Mouse (Mus musculus) forebrain, embryonic 14.5 days (tissue): ENCODE data around the gene Fibin. TPM values are rescaled to one million over a fixed set of nuclear protein-coding genes. Genes with fewer than 3 reads are reported as not detected.

Experiments
- ATAC-seq: fragments of 200-750 bp; cut with Nextera tagmentation; 2 replicates; pipeline ENCODE4 v1.8.0; 2017; ENCODE audit warnings: mild to moderate bottlenecking, moderate library complexity
- DNase-seq: peaks from one replicate; pipeline ENCODE4 v3.0.0-alpha.2; 2015; ENCODE audit warnings: low spot score
- H3K27ac ChIP-seq: fragments of 300-500 bp; sonication (generic); 2 replicates; pipeline ENCODE4 v1.5.1; 2014; ENCODE audit warnings: low read depth, mild to moderate bottlenecking, control low read depth, low read length, moderate library complexity
- H3K27me3 ChIP-seq: fragments of 300-500 bp; sonication (generic); replicated peaks from 2 replicates; pipeline ENCODE4 v1.6.1; 2014; ENCODE audit warnings: low read length, control low read depth, mixed read lengths; ENCODE audit not compliant: control insufficient read depth, insufficient read depth
- H3K36me3 ChIP-seq: fragments of 300-500 bp; sonication (generic); 2 replicates; pipeline ENCODE4 v1.6.1; 2014; ENCODE audit warnings: low read length, control low read depth; ENCODE audit not compliant: control insufficient read depth, insufficient read depth
- H3K4me1 ChIP-seq: fragments of 300-500 bp; sonication (generic); 2 replicates; pipeline ENCODE4 v1.6.1; 2014; ENCODE audit warnings: antibody characterized with exemption, low read length, control low read depth; ENCODE audit not compliant: control insufficient read depth, insufficient read depth
- H3K4me2 ChIP-seq: fragments of 300-500 bp; sonication (generic); 2 replicates; pipeline ENCODE4 v1.6.1; 2014; ENCODE audit warnings: mild to moderate bottlenecking, control low read depth, low read length
- H3K4me3 ChIP-seq: fragments of 300-500 bp; sonication (generic); 2 replicates; pipeline ENCODE4 v1.5.1; 2014; ENCODE audit warnings: low read depth, low read length, control low read depth
- H3K9ac ChIP-seq: fragments of 300-500 bp; sonication (generic); 2 replicates; pipeline ENCODE4 v1.6.1; 2014; ENCODE audit warnings: mild to moderate bottlenecking, low read length, control low read depth, moderate library complexity
- H3K9me3 ChIP-seq: fragments of 300-500 bp; sonication (generic); replicated peaks from 2 replicates; pipeline ENCODE4 v1.6.1; 2016; ENCODE audit warnings: low read length, control low read depth, mixed read lengths; ENCODE audit not compliant: control insufficient read depth
- whole genome bisulfite sequencing: fragments of 180-500 bp; shearing (Covaris S2); extraction: QIAGEN DNeasy Blood & Tissue Kit; methylation state at CpG from one replicate; pipeline ENCODE4 v1.1.7; 2014; 5-methylcytosine and 5-hydroxymethylcytosine counted together
- polyA plus RNA-seq: library from polyadenylated mRNA; unstranded; fragments of >200 nt; fragmentation: Nextera tagmentation; extraction: Ambion mirVana; gene quantifications from 2 replicates; pipeline ENCODE4 v1.2.1, GENCODE M21; 2014

The Fibin gene
- 1.4 and 2.4 TPM in 2 replicates for polyA plus RNA-seq

- ATAC-seq (peak; percentile 80), DNase-seq (peak; percentile 46)
- H3K9me3 ChIP-seq: no peaks in the 10 kb centered on the region
- H3K9ac ChIP-seq: peak within 1 kb of the TSS; percentile 61
- peaks cover 3% of the 10 kb centered on the region for H3K4me1 ChIP-seq
- no peaks in the 10 kb centered on the region for H3K27me3 ChIP-seq
- H3K36me3 ChIP-seq: no peaks in the 10 kb centered on the region
- peak within 1 kb of the TSS; percentile 85 for H3K4me2 ChIP-seq
- whole genome bisulfite sequencing: 2% methylated on average over 33 of the region's 33 CpGs
- H3K4me3 ChIP-seq: peak within 1 kb of the TSS; percentile 37
- no peak within 1 kb of the TSS for H3K27ac ChIP-seq
Measured at GRCm38 (mm10) chr2:110362432-110363283, at the start of gene Fibin. Gene Fibin, minus strand, starts transcription at chr2:110363183.

- H3K27ac ChIP-seq: no peak overlapping the region
- H3K27me3 ChIP-seq: no peaks in the 10 kb centered on the region
- H3K36me3 ChIP-seq: no peaks in the 10 kb centered on the region
- ATAC-seq: no peak
- no peak overlapping the region for H3K4me2 ChIP-seq
- H3K9me3 ChIP-seq: no peaks in the 10 kb centered on the region
- H3K4me3 ChIP-seq: no peak overlapping the region
- WGBS: 89% methylated on average over 3 of the region's 3 CpGs
- no peak for DNase-seq
- H3K9ac ChIP-seq: no peak overlapping the region
- H3K4me1 ChIP-seq: no peaks in the 10 kb centered on the region
Measured at GRCm38 (mm10) chr2:110411428-110411827, 48.4 kb upstream of the Fibin start.

DNA sequence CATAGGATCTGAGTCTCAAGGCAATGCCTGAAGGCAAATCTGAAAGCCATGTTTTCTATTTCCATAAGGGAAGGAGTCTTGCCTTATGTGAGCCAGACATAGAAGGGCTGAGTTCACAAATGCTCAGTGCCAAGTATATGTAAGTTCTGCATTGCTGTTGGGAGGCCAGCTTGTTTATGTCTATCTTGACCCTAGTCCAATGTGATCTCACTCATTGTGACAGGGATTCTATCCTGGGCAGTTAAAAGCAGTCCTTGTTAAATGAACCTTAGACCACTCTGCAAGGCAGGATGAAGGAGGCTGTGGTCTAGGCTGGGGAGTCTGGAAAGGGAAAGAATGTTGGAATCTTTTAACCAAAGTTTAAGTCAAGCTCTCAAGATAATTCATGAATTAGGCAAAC, 45.8 kb upstream of the Fibin start:
- DNase-seq: no peak
- H3K9me3 ChIP-seq: no peaks in the 10 kb centered on the region
- no peak for ATAC-seq
- H3K4me3 ChIP-seq: no peak overlapping the region
- no peaks in the 10 kb centered on the region for H3K4me1 ChIP-seq
- no peak overlapping the region for H3K9ac ChIP-seq
- H3K27me3 ChIP-seq: no peaks in the 10 kb centered on the region
- H3K4me2 ChIP-seq: no peak overlapping the region
- no peak overlapping the region for H3K27ac ChIP-seq
- H3K36me3 ChIP-seq: no peaks in the 10 kb centered on the region

DNA sequence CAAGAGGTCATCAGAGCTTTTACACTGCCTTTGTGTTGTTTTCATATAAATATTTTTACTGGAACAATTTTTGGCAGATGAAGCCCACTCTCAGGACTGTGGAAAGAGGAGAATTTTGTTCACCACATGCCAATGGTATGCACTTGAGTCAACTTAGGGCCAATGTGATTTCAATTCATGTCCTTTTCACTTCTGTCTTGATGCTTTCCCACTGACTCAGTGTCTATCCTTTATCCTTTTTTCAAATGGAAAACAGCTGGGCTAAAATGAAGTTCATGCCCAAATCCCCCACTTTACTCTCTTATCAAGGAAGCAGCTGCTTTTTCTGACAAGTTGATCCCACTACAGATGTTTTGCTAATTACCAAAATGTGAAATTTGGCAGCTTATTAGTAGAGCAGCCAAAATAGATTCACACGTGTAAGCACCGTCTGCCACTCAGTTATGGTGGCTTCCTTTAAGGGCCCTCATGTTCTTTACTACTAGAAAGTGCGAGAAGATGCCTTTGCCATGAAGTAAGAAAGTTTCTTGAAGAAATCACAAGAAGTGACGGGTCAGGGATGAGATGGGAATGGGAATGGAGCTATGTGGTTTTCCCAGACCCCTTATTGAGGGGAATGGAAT, 29.8 kb upstream of the Fibin start:
- Histone ChIP-seq H3K4me2 (no peak overlapping the region), H3K9me3 (no peaks in the 10 kb centered on the region), H3K27me3 (no peaks in the 10 kb centered on the region), H3K4me1 (peaks cover 3% of the 10 kb centered on the region; the same call in 1 of the 2 replicates), H3K4me3 (no peak overlapping the region), H3K36me3 (no peaks in the 10 kb centered on the region), H3K27ac (no peak overlapping the region), H3K9ac (no peak overlapping the region)
- no peak for ATAC-seq
- no peak for DNase-seq
- 82% methylated on average over 4 of the region's 4 CpGs for WGBS

DNA sequence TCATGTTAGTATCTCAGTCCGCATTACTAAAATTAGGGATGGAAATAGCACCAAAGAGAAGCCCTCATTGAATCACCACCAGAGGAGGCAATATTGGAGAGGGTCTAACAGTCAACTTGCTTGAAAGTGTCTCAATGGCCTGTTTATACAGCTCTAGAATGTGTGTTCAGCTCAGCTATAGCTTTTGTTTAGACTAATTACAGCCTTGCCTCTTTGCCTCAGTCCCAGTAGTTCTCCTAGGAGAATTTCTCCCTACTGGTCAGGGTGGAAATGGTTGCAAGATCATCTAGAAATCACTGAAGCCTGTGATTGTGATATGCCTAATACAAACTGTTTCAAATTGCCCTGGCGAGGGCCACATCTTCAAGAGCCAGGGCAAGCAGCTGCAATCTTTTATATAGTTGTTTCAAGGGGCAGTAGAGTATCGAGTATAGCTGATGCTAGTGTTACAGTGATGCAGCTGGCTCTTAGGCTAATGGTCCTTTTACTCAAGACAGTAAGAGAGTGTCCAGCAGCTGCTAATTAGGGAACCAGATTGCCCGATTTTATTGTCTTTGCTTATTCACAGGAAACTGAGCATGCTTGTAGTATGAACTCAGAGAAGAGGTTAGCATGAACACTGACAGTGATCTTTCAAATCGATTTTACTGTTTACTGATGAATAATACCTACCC, 27.9 kb upstream of the Fibin start:
- peaks cover 3% of the 10 kb centered on the region; the same call in 1 of the 2 replicates for H3K4me1 ChIP-seq
- no peaks in the 10 kb centered on the region for H3K9me3 ChIP-seq
- ATAC-seq (peak; percentile 80), DNase-seq (peak; percentile 36)
- H3K9ac ChIP-seq: no peak overlapping the region
- no peaks in the 10 kb centered on the region for H3K36me3 ChIP-seq
- no peak overlapping the region for H3K27ac ChIP-seq
- H3K4me3 ChIP-seq: no peak overlapping the region
- no peak overlapping the region for H3K4me2 ChIP-seq
- no peaks in the 10 kb centered on the region for H3K27me3 ChIP-seq
- WGBS: 50% methylated on average over 5 of the region's 5 CpGs

- Histone ChIP-seq H3K4me1 (no peaks in the 10 kb centered on the region), H3K9me3 (no peaks in the 10 kb centered on the region), H3K27ac (no peak overlapping the region), H3K36me3 (no peaks in the 10 kb centered on the region), H3K4me2 (no peak overlapping the region), H3K27me3 (no peaks in the 10 kb centered on the region), H3K4me3 (no peak overlapping the region), H3K9ac (no peak overlapping the region)
- DNase-seq (no peak), ATAC-seq (no peak)
- 85% methylated on average over 2 of the region's 2 CpGs for WGBS
Measured at GRCm38 (mm10) chr2:110379811-110380210, 16.8 kb upstream of the Fibin start.

- no peak for ATAC-seq
Measured at GRCm38 (mm10) chr2:110376660-110377059, 13.7 kb upstream of the Fibin start.

DNA sequence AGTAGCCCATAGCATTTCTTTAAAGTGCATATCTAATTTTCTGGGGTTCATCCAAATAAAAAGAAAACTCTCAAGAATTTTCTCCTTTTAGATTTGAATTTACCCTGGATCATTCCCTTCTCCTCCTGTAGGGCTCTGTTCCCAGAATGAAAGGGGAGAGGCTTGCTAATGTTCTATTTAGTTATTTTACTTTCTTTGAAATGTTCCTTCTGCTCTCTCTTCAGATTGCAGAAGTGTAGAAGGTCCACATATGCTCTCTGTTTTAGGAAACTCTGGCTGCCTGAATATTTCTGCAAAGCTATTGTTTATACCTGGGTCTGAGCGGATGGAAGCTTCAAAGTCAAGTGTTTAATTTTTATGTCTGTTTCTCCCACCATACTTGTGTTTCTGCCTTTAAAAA, 12.5 kb upstream of the Fibin start:
- no peak overlapping the region for H3K9ac ChIP-seq
- H3K4me3 ChIP-seq: no peak overlapping the region
- DNase-seq (no peak), ATAC-seq (no peak)
- H3K27ac ChIP-seq: no peak overlapping the region
- no peaks in the 10 kb centered on the region for H3K9me3 ChIP-seq
- H3K4me1 ChIP-seq: peaks cover 2% of the 10 kb centered on the region; the same call in 1 of the 2 replicates
- H3K27me3 ChIP-seq: no peaks in the 10 kb centered on the region
- H3K4me2 ChIP-seq: no peak overlapping the region
- 96% methylated on average over 1 of the region's 1 CpGs for WGBS
- no peaks in the 10 kb centered on the region for H3K36me3 ChIP-seq

More at GRCm38 (mm10) chr2:110376660-110377059, 13.7 kb upstream of the Fibin start:
- Histone ChIP-seq H3K9ac (no peak overlapping the region), H3K4me3 (no peak overlapping the region), H3K4me1 (peaks cover 2% of the 10 kb centered on the region; the same call in 1 of the 2 replicates), H3K36me3 (no peaks in the 10 kb centered on the region), H3K4me2 (no peak overlapping the region), H3K27ac (no peak overlapping the region), H3K27me3 (no peaks in the 10 kb centered on the region), H3K9me3 (no peaks in the 10 kb centered on the region)
- WGBS: 85% methylated on average over 1 of the region's 1 CpGs
- no peak for DNase-seq
